Mouse (Mus musculus) monocyte, adult 5-6 weeks (primary cell): ENCODE data around the gene Dnase1l3. TPM values are rescaled to one million over a fixed set of nuclear protein-coding genes. Genes with fewer than 3 reads are reported as not detected.

Experiments used
- ATAC-seq: fragments of 153-309, 156-312 bp; replicated peaks from 2 replicates; pipeline ENCODE4 v1.8.0; 2017; ENCODE audit warnings: mild to moderate bottlenecking; ENCODE audit not compliant: low TSS enrichment, insufficient number of reproducible peaks, severe bottlenecking, poor library complexity, low FRiP score
- total RNA-seq: library from RNA; stranded (forward); fragments of 200-1000, 200-491, 200-594 nt; gene quantifications from 3 replicates; pipeline ENCODE4 v1.2.3, GENCODE M21; 2017

Dnase1l3 gene
- total RNA-seq, 1 experiment from 2014 or later, result 4.0 TPM

- ATAC-seq, result no peak
Measured at GRCm38 (mm10) chr14:7951234-7951633, 43.1 kb downstream of the Dnase1l3 start.

- ATAC-seq, result no peak
Measured at GRCm38 (mm10) chr14:7945261-7945660, 49.1 kb downstream of the Dnase1l3 start.

- ATAC-seq, result no peak
Measured at GRCm38 (mm10) chr14:7944349-7945039, 49.9 kb downstream of the Dnase1l3 start.

- no peak for ATAC-seq
Measured at GRCm38 (mm10) chr14:7943801-7944135, 50.6 kb downstream of the Dnase1l3 start.

- no peak for ATAC-seq
Measured at GRCm38 (mm10) chr14:7943101-7943800, 51.1 kb downstream of the Dnase1l3 start.

GRCm38 (mm10) chr14:7941413-7941812, 53.0 kb downstream of the Dnase1l3 start:
- ATAC-seq, result no peak

GRCm38 (mm10) chr14:7938809-7939784, 55.3 kb downstream of the Dnase1l3 start:
- ATAC-seq, result no peak

- no peak for ATAC-seq
Measured at GRCm38 (mm10) chr14:7937052-7937630, 57.2 kb downstream of the Dnase1l3 start.

- ATAC-seq, result 0 out of 2 replicates have a peak, but pooled peaks have one; percentile 32
Measured at GRCm38 (mm10) chr14:7934166-7934565, 60.2 kb downstream of the Dnase1l3 start.

GRCm38 (mm10) chr14:7932151-7932550, 62.2 kb downstream of the Dnase1l3 start:
- ATAC-seq, result no peak

GRCm38 (mm10) chr14:7929029-7929428, 65.3 kb downstream of the Dnase1l3 start:
- no peak for ATAC-seq

GRCm38 (mm10) chr14:7928362-7928761, 66.0 kb downstream of the Dnase1l3 start:
- ATAC-seq, result no peak

- no peak for ATAC-seq
Measured at GRCm38 (mm10) chr14:7923635-7924034, 70.7 kb downstream of the Dnase1l3 start.

GRCm38 (mm10) chr14:7921459-7921858, 72.9 kb downstream of the Dnase1l3 start:
- no peak for ATAC-seq

- ATAC-seq, result no peak
Measured at GRCm38 (mm10) chr14:7919921-7920320, 74.5 kb downstream of the Dnase1l3 start.

GRCm38 (mm10) chr14:7919309-7919708, 75.1 kb downstream of the Dnase1l3 start:
- ATAC-seq, result no peak

- no peak for ATAC-seq
Measured at GRCm38 (mm10) chr14:7918150-7918991, 76.0 kb downstream of the Dnase1l3 start.
